ENCODE assay signal across 8 mouse cellular contexts in the genomic region with DNA sequence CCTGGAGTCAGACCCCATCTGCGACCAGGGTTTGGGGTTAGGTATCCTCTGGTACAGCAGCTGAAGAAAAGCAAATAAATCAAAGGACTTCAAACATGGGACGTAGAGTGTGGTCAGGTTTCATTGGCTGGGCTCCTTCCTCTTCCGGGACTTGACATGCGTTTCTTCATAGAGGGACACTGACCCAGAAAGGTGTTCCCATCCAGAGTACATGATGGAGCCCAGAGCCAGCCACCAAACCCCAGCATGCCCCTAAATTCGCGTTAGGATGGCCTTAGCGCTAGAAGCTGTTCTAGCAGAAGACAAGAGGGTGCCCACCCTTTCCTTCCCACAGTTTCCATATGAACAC. TPM values are rescaled to one million over a fixed set of nuclear protein-coding genes. Genes with fewer than 3 reads are reported as not detected.
DNase-seq lines count a peak whose midpoint lies in the region; ATAC-seq and TF ChIP-seq lines count a peak whose summit lies in the region.

No protein-coding gene starts in this region.

- no peak for TF ChIP-seq EP300 in heart, adult 2 months (IDR thresholded peaks at IDR 0.05; ENCODE audit: insufficient read depth, low read depth, low read length)
- no peak for TF ChIP-seq EP300 in CH12.LX (IDR thresholded peaks at IDR 0.05; ENCODE audit: low read length)
- TF ChIP-seq EP300 in liver, postnatal 0 days (IDR thresholded peaks at IDR 0.05; ENCODE audit: low read depth) = no peak

- in situ Hi-C loops in CH12.LX (cut with MboI; ENCODE audit: low pct_ligation_motif_present, low pct_unique_long_range_greater_than_20kb, low sequenced_read_pairs) = no loop called here

- dilution Hi-C loops in CH12.LX (cut with MboI; ENCODE audit: extremely low pct_ligation_motif_present, extremely low pct_unique_long_range_greater_than_20kb, low sequenced_read_pairs) = no loop called here

- H3K79me2 ChIP-seq in heart, adult 2 months (replicated peaks; ENCODE audit: control insufficient read depth, insufficient read depth, low read length) = peaks cover 4% of the 10 kb centered on the region; the same call in 1 of the 2 replicates
- H3K79me2 ChIP-seq in CH12.LX (replicated peaks; ENCODE audit: control insufficient read depth, extremely low read depth, insufficient read depth, poor library complexity, severe bottlenecking) = peaks cover 8% of the 10 kb centered on the region

- peak overlapping the region; percentile 58 for H3K4me2 ChIP-seq in CH12.LX (ENCODE audit: insufficient read depth, low read depth, poor library complexity, severe bottlenecking)
- peak overlapping the region; percentile 96 for H3K4me2 ChIP-seq in forebrain, postnatal 0 days (ENCODE audit: low read depth)
- peak overlapping the region; percentile 97 for H3K4me2 ChIP-seq in liver, postnatal 0 days (ENCODE audit: low read depth, low read length)

- peaks cover 4% of the 10 kb centered on the region for H3K4me1 ChIP-seq in heart, adult 2 months (ENCODE audit: control insufficient read depth, insufficient read depth, low read length)
- peaks cover 5 to 35% of the 10 kb centered on the region in 2 experiments; a peak in 3 of 4 replicates for H3K4me1 ChIP-seq in CH12.LX (ENCODE audit: control insufficient read depth in 1 of 2, insufficient read depth in 2 of 2)
- no peaks in the 10 kb centered on the region for H3K4me1 ChIP-seq in forebrain, postnatal 0 days (ENCODE audit: insufficient read depth)
- H3K4me1 ChIP-seq in liver, postnatal 0 days (ENCODE audit: insufficient read depth) = peaks cover 16% of the 10 kb centered on the region

- no peak for DNase-seq in heart, adult 2 months
- no peak for DNase-seq in heart, postnatal 14 days
- DNase-seq in CH12.LX (ENCODE audit: extremely low read depth) = no peak
- no peak for DNase-seq in forebrain, postnatal 0 days
- DNase-seq in liver, postnatal 0 days = no peak
- no peak for DNase-seq in embryo, embryonic 10.5 days (ENCODE audit: low spot score)
- DNase-seq in adrenal gland, postnatal 4 days (ENCODE audit: low spot score in 2 of 2) = no peak
- no peak for DNase-seq in right cerebral cortex, postnatal 4 days

- TF ChIP-seq POLR2A in heart, adult 2 months (IDR thresholded peaks at IDR 0.05; ENCODE audit: insufficient read depth, low read depth, low read length) = no peak
- TF ChIP-seq POLR2A in CH12.LX (IDR thresholded peaks at IDR 0.05; ENCODE audit: low read depth, low read length) = peak; percentile 11

- H3K36me3 ChIP-seq in heart, adult 2 months (ENCODE audit: control insufficient read depth, insufficient read depth, low read length) = no peaks in the 10 kb centered on the region
- H3K36me3 ChIP-seq in CH12.LX (replicated peaks in 1 of 2; ENCODE audit: control insufficient read depth in 1 of 2, insufficient read depth in 1 of 2, low read length in 1 of 2) = peaks cover 0 to 5% of the 10 kb centered on the region in 2 experiments
- no peaks in the 10 kb centered on the region for H3K36me3 ChIP-seq in forebrain, postnatal 0 days (ENCODE audit: insufficient read depth)
- H3K36me3 ChIP-seq in liver, postnatal 0 days (replicated peaks; ENCODE audit: insufficient read depth, low read length) = no peaks in the 10 kb centered on the region

- ATAC-seq in forebrain, postnatal 0 days = no peak
- peak; percentile 78 for ATAC-seq in liver, postnatal 0 days

- peaks cover under 1% of the 10 kb centered on the region for H3K9me3 ChIP-seq in CH12.LX (replicated peaks; ENCODE audit: low read length)
- no peaks in the 10 kb centered on the region for H3K9me3 ChIP-seq in forebrain, postnatal 0 days (ENCODE audit: low read length)
- no peaks in the 10 kb centered on the region for H3K9me3 ChIP-seq in liver, postnatal 0 days (ENCODE audit: low read length)

- intact Hi-C loops in heart, adult 2 months (cut with DNase I) = loop anchor here (5.0 to 10.0 kb wide), 2 partner anchors 142 to 251 kb away; a partner anchor contains a TSS
- intact Hi-C loops in heart, postnatal 14 days (cut with DNase I) = loop anchor here (2.0 kb wide), 1 partner anchor 123 kb away; a partner anchor contains a TSS

- H3K9ac ChIP-seq in heart, adult 2 months (ENCODE audit: low read depth, low read length) = peak overlapping the region; percentile 7; the same call in 1 of the 2 replicates
- H3K9ac ChIP-seq in CH12.LX (ENCODE audit: insufficient read depth, low read depth) = peak overlapping the region; percentile 60
- peak overlapping the region; percentile 68; the same call in 1 of the 2 replicates for H3K9ac ChIP-seq in forebrain, postnatal 0 days
- peak overlapping the region; percentile 73 for H3K9ac ChIP-seq in liver, postnatal 0 days (replicated peaks)

- peak overlapping the region; percentile 50 for H3K4me3 ChIP-seq in heart, adult 2 months
- peak overlapping the region; percentile 81 to 97 (median 88) for H3K4me3 ChIP-seq in CH12.LX (replicated peaks in 1 of 3; ENCODE audit: low read depth in 2 of 3, low read length in 2 of 3, poor library complexity in 1 of 3)
- peak overlapping the region; percentile 60 for H3K4me3 ChIP-seq in forebrain, postnatal 0 days (ENCODE audit: low read depth, low read length)
- peak overlapping the region; percentile 67 for H3K4me3 ChIP-seq in liver, postnatal 0 days (ENCODE audit: low read depth, low read length)

- no peak for TF ChIP-seq RAD21 in CH12.LX (IDR thresholded peaks at IDR 0.05; ENCODE audit: low read depth, low read length)

- H3K27ac ChIP-seq in heart, adult 2 months = peak overlapping the region; percentile 60
- H3K27ac ChIP-seq in CH12.LX (ENCODE audit: insufficient read depth, low read depth) = no peak overlapping the region
- H3K27ac ChIP-seq in forebrain, postnatal 0 days (ENCODE audit: low read depth, low read length) = no peak overlapping the region
- peak overlapping the region; percentile 61 for H3K27ac ChIP-seq in liver, postnatal 0 days (ENCODE audit: low read depth)

- WGBS in heart, adult 2 months = 16% methylated on average over 7 of the region's 7 CpGs
- 23% methylated on average over 7 of the region's 7 CpGs for WGBS in forebrain, postnatal 0 days
- 11% methylated on average over 7 of the region's 7 CpGs for WGBS in liver, postnatal 0 days (ENCODE audit: insufficient replicate concordance)

- H3K27me3 ChIP-seq in heart, adult 2 months (ENCODE audit: control insufficient read depth, insufficient read depth, low read length) = no peaks in the 10 kb centered on the region
- H3K27me3 ChIP-seq in CH12.LX (replicated peaks) = no peaks in the 10 kb centered on the region
- H3K27me3 ChIP-seq in forebrain, postnatal 0 days (ENCODE audit: insufficient read depth, low read length) = no peaks in the 10 kb centered on the region
- no peaks in the 10 kb centered on the region for H3K27me3 ChIP-seq in liver, postnatal 0 days (ENCODE audit: insufficient read depth, low read length)

- TF ChIP-seq CTCF in heart, adult 2 months (IDR thresholded peaks at IDR 0.05) = no peak
- TF ChIP-seq CTCF in CH12.LX (conservative IDR thresholded peaks at IDR 0.05 in 1 of 2, IDR thresholded peaks at IDR 0.05 in 1 of 2; ENCODE audit: low read depth in 2 of 2, low read length in 2 of 2) = no peak
- no peak for TF ChIP-seq CTCF in forebrain, postnatal 0 days (IDR thresholded peaks at IDR 0.05; ENCODE audit: low read depth)
- TF ChIP-seq CTCF in liver, postnatal 0 days (IDR thresholded peaks at IDR 0.05; ENCODE audit: low read depth) = no peak

TF ChIP-seq in CH12.LX, 34 proteins besides CTCF, POLR2A, EP300 and RAD21 (continues in another document):
- TF ChIP-seq USF1 (IDR thresholded peaks at IDR 0.05; ENCODE audit: low read depth, low read length) (no peak), MAZ (IDR thresholded peaks at IDR 0.05; ENCODE audit: low read depth, low read length) (no peak), ZMIZ1 (IDR thresholded peaks at IDR 0.05; ENCODE audit: low read depth, low read length) (0 out of 2 replicates have a peak, but pooled peaks have one; percentile 61), SMC3 (IDR thresholded peaks at IDR 0.05; ENCODE audit: low read depth, low read length) (no peak), CHD2 (IDR thresholded peaks at IDR 0.05; ENCODE audit: low read length) (no peak), NELFE (IDR thresholded peaks at IDR 0.05; ENCODE audit: low read depth, low read length) (0 out of 2 replicates have a peak, but pooled peaks have one; percentile 9), USF2 (conservative IDR thresholded peaks at IDR 0.05; ENCODE audit: low read depth, low read length) (no peak), KAT2A (IDR thresholded peaks at IDR 0.05; ENCODE audit: insufficient replicate concordance, low read length) (0 out of 2 replicates have a peak, but pooled peaks have one; percentile 18)

RNA-seq across cellular contexts. Expression of a gene that starts 0.4 kb away (rescaled TPM):
- 1 to 10 TPM; 5.9 to 6.7 TPM for total RNA-seq in heart, adult 2 months (2021)
- polyA plus RNA-seq in heart, adult 2 months (2012; rRNA removed) = 12.5 and 14.5 TPM in 2 replicates
- 1 to 10 TPM; 6.4 to 8.3 TPM for total RNA-seq in heart, postnatal 14 days (2021)
- 21.9 and 23.4 TPM in 2 replicates for total RNA-seq in CH12.LX (2012; rRNA removed)
- total RNA-seq in CH12.LX (2014; rRNA removed) = 16.0 and 17.7 TPM in 2 replicates
- polyA plus RNA-seq in CH12.LX (2012; ENCODE audit: insufficient read length, low read depth) = 26.8 and 30.6 TPM in 2 replicates
- 7.2 and 9.7 TPM in 2 replicates for total RNA-seq in forebrain, postnatal 0 days (2014; rRNA removed)
- polyA plus RNA-seq in forebrain, postnatal 0 days (2015; fragmentation: Nextera tagmentation; extraction: Ambion mirVana) = 4.9 and 9.4 TPM in 2 replicates
- 5.3 and 5.5 TPM in 2 replicates for polyA plus RNA-seq in liver, postnatal 0 days (2015; fragmentation: Nextera tagmentation; extraction: Ambion mirVana)
- 10 to 100 TPM; 28.0 to 28.4 TPM for total RNA-seq in adrenal gland, postnatal 4 days (2021)

RNA-seq across cellular contexts. Expression of a gene that starts 11.4 kb away (rescaled TPM):
- 1 to 10 TPM; 2.7 to 3.1 TPM for total RNA-seq in heart, adult 2 months (2021)
- 3.7 and 4.4 TPM in 2 replicates for polyA plus RNA-seq in heart, adult 2 months (2012; rRNA removed)
- total RNA-seq in heart, postnatal 14 days (2021) = 1 to 10 TPM; 3.8 to 4.6 TPM
- total RNA-seq in CH12.LX (2012; rRNA removed) (5.9 and 7.3 TPM in 2 replicates), CH12.LX (2014; rRNA removed) (5.8 and 6.5 TPM in 2 replicates)
- polyA plus RNA-seq in CH12.LX (2012; ENCODE audit: insufficient read length, low read depth) = 10.5 and 11.0 TPM in 2 replicates
- 37.6 and 43.7 TPM in 2 replicates for total RNA-seq in forebrain, postnatal 0 days (2014; rRNA removed)
- polyA plus RNA-seq in forebrain, postnatal 0 days (2015; fragmentation: Nextera tagmentation; extraction: Ambion mirVana) = 21.5 and 21.8 TPM in 2 replicates
- polyA plus RNA-seq in liver, postnatal 0 days (2015; fragmentation: Nextera tagmentation; extraction: Ambion mirVana) = 7.7 and 9.8 TPM in 2 replicates
- total RNA-seq in adrenal gland, postnatal 4 days (2021) = 10 to 100 TPM; 10.7 to 14.5 TPM

RNA-seq across cellular contexts. Expression of a gene that starts 59.3 kb away (rescaled TPM):
- total RNA-seq in heart, adult 2 months (2021) = 100 to 1,000 TPM; 129 TPM
- polyA plus RNA-seq in heart, adult 2 months (2012; rRNA removed) = 116 and 147 TPM in 2 replicates
- 100 to 1,000 TPM; 149 to 154 TPM for total RNA-seq in heart, postnatal 14 days (2021)
- total RNA-seq in CH12.LX (2012; rRNA removed) (32.1 and 45.0 TPM in 2 replicates), CH12.LX (2014; rRNA removed) (28.0 and 28.1 TPM in 2 replicates)
- polyA plus RNA-seq in CH12.LX (2012; ENCODE audit: insufficient read length, low read depth) = 46.0 and 48.7 TPM in 2 replicates
- 270 and 334 TPM in 2 replicates for total RNA-seq in forebrain, postnatal 0 days (2014; rRNA removed)
- 165 and 175 TPM in 2 replicates for polyA plus RNA-seq in forebrain, postnatal 0 days (2015; fragmentation: Nextera tagmentation; extraction: Ambion mirVana)
- polyA plus RNA-seq in liver, postnatal 0 days (2015; fragmentation: Nextera tagmentation; extraction: Ambion mirVana) = 52.0 and 54.8 TPM in 2 replicates
- total RNA-seq in adrenal gland, postnatal 4 days (2021) = 100 to 1,000 TPM; 215 to 240 TPM

Comparison
In these comparisons a context has a peak if more than half of its experiments do, and no peak if none do; other contexts are left out.
1. H3K27ac ChIP-seq: peak in heart, adult 2 months (single experiment) and liver, postnatal 0 days (single experiment); none in CH12.LX (single experiment) and forebrain, postnatal 0 days (single experiment).
2. H3K9ac ChIP-seq: peak in every context shown above with its lines; median percentile 73 in liver, postnatal 0 days; 68 in forebrain, postnatal 0 days; 60 in CH12.LX; 7 in heart, adult 2 months.
3. Peak in every context shown above with its lines, with median percentiles within 50 percentile points of each other: H3K4me3 ChIP-seq and H3K4me2 ChIP-seq.